Mouse (Mus musculus) NIH3T3 (cell line): ENCODE measurements at regions not wholly inside any gene's neighbourhood (a gene's known extent, or its start where the extent isn't known, plus 50 kb on each side); places are given as distances from the start of the nearest gene placed in this dataset.
A peak's percentile ranks its signal among the peaks of the same experiment; 100 is the strongest.

Source experiments
- DNase-seq: peaks from one replicate; pipeline ENCODE4 v3.0.0-alpha.2; 2012; ENCODE audit warnings: low read depth

DNA sequence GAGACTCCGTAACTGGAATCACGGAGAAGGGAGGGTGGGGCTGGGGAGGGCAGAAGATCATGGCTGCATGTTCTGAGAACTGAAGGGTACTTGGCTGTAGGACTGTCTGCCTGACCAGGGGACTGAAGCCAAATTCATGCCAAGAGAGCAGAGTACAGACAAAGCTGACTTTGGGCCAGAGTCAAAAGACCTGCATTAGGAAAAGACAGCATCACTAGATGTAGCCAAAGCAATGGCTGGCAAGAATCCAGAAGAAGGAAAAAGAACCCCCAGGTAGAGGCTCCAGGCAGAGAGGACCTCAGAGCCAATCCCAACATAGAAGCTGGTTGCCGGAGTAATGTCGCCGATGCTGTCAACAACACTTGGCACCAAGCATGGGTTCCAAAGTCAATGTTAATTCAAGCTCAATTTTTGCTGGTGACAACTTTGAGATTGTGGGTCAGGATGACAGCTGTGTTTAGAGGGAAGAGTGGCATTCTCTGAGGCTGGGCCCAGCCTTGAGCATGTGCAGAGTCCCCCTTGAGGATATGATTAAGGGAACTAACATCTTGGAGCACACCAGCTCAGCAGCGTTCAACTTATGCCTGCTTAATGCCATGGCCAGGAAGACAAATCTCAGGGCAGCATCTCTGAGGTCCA is 124.7 kb downstream of the Erv3 start:
- no peak for DNase-seq

DNA sequence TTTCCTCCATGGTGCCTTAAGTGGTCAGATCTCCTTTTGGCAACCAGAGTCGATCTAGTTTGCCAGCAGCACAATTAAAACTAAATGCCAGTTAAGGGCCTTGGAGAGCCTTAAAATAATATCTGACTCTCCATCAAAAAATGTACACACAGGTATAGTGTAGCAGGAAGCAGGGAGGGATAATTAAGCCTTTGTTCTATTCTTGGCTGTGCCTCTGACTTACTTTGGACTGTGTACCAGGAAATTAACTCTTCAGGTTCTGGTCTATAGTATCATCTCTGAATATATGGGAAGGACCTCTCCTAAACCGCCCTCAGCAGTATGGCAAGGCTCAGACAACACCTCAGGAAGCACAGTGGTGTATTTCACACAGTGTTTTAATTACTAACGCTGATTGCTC is 133.0 kb downstream of the Erv3 start:
- no peak for DNase-seq

DNA sequence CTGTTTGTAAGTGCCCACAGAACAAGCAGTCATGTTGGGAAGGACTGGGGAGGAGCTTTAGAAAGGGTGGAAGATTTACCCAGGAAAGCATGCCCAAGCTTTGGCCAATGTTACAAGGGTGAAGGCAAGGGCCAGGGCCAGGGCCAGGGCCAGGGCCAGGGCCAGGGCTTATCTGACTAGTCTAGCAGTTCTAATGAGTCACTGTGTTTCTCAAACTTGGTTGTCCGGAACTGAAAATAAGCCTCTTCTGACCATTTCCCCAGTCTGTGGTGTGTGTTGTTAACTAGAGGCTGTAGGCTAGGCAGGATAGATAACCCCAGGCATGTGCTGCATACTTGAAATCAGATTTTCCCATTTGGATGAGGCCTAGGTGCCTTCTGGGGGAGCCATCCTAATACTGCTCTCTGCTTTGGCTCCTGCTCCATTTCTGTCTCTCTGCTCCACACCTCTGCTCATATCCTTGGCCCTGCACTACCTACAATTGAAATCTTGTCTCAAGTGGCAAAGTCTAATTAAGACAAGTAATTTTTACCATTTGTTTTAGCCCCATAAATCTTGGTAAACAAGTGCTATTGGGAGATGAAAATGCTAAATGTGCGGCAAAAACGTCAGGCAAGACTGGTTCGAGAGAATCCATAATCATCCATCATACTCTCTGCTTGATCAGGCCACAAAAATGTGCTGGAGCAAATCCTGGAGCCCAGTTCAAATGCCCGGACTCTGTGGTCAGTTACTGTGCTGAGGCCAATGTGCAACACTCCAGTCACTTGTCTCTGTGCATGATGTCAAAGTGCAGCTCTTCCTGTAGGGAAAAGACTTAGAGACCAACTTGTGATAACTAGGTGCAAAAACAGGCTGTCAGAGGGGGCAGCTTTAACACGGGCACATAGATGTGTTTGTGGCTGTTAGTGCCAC is 137.7 kb downstream of the Erv3 start:
- DNase-seq: peak; percentile 88

DNA sequence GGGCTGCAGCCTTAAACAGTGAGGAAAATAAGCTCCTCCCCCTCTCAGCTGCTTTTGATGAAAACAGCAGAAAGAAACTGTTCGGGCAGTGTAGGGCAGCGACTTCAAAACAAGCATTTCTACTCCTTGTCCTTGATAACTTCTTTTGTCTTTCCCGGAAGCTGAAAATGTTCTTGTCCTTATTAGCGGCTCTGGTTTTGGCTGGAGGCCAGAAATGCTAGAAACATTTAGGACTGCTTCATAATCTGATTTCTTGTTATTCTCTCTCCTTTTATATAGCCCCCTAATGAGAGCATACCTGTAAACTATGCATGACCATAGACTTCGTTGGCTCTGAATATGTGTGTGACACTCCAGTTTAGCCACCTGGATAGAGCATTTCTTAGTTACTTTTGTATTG is 142.0 kb downstream of the Erv3 start:
- DNase-seq: no peak

DNA sequence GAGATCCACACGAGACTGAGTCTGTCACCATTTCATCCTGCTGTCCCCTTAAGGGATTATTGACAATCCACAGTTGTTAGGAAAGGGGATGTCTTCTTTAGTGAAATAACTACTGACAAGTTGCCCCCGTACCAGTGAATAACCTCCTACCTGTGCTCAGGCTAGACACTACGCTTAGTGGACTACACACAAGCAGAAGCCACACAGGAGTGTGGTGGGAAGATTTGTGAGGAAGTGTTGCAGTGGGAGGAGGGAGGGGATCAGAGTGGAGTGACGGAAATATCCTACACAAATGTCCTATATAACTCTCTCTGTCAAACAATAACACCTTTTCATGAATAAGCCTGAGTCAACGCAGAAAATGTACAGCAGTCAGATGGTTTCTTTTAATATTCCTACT is 142.7 kb downstream of the Erv3 start:
- DNase-seq: peak; percentile 39

DNA sequence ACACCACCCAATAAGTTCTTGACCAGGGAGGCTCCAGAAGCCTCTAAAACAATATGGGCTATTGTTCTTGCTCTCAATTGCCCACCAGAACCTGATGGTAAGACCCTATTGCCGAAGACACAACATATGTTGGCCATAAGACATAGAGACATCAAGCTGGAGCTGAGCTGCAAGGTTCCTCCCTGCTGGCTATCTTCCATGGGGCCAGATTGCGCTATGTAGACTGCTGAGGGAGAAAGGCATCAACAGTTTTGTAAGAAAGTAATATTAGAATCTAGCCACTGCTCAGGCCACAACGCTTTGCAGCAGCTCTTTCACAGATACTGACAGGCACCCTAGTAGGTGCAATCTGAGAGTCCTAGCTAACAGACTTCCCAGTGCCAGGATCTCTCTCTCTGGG is 144.2 kb downstream of the Erv3 start:
- DNase-seq: no peak

DNA sequence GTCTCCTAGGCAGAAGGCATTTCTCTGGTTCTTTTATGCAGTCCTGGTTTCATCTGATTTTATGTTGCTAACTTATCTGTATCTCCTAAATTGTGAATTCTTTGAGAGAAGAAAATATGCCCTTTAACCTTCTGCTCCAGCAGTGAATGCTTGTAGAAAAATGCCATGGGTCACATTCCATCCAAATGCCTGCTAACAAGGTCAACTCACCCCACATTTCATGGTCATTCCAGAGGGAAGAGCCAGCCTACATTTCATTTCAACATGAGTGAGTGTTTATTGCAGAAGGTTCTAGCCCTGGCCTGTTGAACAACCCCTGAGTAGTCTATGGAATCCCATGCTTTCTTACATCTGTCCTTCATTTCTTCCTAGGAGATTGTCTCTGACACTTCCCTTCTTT is 147.7 kb downstream of the Erv3 start:
- peak; percentile 85 for DNase-seq

DNA sequence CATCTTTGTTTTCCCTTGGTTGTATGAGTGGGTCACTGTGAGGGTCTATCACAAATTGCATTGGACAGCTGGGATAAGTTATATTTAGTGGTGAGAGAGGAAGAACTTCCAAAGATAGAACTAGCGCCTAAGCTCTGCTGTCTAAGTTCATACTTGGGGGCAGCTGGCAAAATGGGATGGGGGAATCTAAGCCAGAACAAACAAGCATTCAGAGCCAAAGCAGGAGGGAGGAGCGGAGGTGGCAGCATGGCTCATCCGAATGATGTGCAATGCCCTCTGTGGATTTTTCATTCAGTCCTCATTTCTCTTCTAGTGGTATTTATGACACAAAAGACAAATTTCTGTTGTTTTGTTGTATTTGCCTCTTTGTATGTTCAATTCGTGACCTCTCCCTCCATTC is 144.5 kb upstream of the Adra1d start:
- DNase-seq: peak; percentile 87

DNA sequence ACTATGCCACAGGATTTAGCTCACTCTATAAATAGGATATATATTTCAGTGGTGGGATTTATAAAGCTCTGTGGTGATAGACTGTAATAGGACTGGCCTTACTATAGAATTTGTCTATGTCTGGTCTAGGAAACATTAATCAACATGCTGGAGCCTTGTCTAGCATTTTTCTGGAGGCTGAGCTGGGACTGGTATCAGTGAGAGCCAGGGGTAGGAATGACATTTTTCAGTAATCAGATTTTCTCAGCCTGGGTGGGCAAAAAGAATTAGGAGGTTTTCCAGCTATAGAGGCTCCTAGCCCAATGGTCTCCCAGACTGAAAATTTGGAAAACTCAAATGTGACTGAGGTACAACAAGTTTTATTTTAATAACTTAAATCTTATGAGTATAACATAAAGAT is 142.3 kb upstream of the Adra1d start:
- no peak for DNase-seq

DNA sequence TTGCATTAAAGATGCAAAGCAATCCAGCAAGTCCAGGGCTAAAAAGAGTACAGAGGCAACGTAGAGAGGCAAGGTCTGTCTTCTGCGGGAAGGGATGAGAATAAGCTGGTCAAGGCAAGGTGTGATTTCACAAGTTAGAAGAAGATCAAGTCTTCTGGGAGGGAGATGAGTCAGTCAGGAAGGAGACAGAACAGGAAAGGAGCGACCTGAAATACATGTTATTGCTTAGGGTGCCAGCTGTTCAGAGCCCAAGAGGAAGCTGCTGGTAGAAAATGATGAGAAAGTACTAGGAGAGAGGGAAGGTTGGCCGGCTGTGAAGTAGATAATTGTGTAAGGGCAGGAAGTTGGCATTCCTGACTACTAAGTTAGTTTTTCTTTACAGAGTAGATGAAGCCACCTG is 140.1 kb upstream of the Adra1d start:
- DNase-seq: no peak

DNA sequence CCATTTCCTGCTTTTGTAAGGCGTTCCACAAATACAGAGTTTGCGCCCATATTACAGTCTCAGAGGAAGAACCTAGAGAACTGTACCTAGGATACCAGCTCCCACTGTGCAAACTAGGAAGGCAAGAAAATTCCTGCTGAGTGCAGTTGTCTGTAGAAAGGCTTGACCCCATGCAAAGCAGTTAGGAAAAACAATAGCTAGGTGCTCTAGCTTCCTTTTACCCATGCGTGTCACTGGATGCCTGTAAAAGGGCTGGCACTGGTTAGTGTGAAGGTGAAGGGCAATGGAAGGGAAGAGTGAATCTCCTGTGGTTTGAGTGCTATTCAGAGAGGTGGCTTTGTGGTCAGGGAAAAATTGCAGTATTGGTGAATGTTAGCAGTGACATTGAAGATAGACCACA is 137.7 kb upstream of the Adra1d start:
- DNase-seq: no peak

DNA sequence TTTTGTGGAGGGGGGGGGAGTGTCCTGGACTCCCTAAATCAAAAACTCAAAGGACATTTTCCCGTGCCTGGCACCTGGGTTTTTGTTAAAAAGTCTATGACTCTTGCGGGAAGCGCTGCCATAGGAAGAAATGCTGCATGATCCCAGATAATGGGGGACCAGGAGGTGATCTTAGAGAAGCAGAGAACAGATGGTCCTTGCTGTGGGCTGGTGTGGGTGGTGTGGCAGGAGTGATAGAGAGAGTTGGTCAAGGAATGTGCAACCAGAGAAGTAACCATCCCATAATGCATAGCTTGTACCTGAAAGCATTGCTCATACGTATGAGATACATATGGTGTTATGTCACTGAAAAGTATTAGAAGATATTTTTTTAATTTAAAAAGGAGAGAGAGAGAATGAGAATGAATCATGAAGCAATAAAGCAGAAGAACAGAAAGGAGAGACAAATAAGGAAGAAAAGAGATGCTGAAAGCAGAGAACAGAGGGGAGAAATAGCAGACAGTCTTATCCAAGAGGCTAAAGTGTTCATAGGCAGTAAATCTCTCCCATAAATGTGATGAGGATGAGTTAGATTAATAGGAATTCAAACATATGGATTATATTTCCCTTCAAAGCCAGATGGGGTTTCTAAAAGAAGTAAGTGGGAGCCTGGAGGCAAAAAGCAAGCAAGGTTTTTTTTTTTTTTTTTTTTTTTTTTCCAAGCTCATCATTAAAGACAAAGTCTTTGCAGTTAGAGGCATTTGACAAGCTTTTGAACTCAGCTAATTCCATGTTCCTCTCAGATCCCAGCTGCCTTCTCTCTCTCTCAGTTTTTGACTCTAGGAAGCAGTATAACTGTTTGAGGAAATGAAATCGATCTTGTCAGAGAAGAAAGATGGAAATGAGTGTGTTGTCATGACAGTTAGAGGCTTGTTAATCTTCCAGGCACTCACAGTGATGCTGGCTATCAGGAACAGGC is 136.2 kb upstream of the Adra1d start:
- peak; percentile 70 for DNase-seq

DNA sequence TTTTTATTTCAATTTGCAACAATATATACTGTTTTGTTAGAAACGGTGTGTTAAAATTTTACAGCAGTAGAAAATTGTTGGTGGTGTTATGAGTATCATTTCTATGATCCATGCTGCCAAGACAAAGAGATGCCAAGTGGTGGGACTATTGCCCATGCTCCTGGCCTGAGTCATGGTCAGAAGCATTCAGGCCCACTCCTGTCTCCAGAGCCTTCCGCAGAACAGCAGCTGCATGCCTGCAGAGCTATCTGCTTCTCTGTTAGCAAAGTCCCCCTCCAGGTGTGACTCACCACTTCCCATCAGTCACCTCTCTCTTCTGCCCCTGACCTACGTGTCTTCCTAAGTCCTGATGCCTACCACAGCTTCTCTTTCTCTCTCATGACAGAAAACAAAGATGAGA is 134.2 kb upstream of the Adra1d start:
- peak; percentile 83 for DNase-seq

DNA sequence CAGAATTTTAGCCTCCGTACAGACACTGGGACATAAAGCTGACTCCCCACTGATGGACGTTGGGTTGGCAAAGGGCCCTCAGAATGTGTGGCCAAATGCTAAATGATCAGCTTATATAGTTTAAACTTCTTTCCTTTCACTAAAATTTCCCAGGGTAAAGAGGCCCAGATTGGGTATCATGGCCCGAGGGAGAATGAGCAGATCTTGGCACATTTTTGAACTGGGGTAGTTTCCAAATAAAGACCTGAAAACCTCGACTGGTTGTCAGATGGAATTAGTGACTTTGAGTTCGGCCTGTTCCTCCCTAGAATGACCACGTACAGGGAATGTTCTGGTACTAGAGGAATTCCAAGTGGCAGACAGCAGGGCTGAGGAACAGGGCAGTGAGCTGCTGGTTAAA is 127.9 kb upstream of the Adra1d start:
- peak; percentile 80 for DNase-seq

DNA sequence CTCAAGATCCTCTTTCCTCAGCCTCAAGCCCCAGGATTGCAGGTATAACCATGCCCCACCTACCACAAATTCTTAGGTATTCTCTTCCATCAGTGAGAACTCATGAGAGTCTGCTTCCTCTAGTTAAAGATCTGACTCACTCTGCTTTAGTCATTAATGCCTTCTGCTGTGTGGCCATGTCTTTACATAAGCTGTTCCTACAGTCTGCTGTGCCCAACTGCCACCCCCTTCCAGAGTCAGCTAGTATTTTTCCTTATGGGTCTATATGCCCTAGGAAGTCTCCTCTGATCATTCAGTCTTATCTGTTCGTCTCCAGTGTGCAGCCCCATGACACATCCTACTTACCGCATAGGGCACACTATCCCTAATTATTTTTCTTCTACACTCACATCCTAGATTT is 126.2 kb upstream of the Adra1d start:
- no peak for DNase-seq

DNA sequence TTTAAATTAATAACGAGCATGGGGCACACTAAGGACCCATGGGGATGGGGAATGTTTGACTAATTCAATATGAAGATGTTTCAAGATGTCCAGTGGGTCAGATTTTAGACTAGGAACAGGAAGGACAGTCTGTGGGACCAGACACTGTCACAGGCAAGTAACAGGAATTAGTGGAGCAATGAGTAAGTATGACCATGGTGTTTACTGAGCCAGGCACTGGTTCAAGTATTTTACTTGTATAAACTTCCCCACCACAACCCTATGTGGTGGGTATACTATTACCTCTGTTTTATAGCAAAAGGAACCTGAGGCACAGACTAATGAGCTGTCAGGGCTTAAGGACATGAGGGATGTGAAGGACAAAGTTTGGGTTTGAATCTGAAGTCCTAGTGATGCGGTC is 125.4 kb upstream of the Adra1d start:
- DNase-seq: peak; percentile 44

DNA sequence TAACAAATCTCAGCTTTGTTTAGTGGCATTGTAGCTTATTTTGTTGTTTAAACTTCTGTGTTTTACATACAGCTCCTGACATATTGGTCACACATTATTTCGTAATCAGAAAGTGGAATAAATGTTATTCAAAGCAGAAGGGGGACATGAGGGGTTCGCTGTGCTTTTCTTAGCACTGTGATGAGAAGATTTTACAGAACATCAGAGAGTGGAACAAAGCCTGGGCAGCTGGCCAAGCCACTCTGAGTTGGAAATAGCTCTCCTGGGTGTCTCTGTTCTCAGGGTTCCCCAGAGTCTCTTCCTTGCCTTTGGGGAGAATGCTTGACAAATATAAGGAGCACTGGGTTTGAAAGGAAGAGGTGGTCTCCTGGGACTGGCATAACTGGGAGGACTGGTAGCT is 124.7 kb upstream of the Adra1d start:
- peak; percentile 45 for DNase-seq

DNA sequence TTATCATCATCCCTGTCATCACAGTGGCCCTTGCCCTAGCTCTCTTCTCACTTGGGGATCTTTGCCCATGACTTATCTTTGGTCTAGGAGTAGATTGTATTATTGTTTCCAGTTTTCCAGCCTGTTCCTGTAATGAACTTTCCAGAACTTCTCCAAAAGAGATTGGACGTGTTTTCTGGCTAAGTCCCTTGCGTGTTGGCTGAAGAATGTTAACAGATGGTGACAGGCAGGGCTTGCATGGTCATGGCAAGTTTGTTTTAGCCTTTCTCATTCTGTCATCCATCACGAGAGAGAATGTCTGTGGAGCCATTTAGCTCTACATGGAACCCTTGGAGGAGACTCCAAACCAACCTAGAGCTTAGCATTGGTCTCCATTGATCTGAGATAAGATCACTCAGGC is 123.2 kb upstream of the Adra1d start:
- no peak for DNase-seq

DNA sequence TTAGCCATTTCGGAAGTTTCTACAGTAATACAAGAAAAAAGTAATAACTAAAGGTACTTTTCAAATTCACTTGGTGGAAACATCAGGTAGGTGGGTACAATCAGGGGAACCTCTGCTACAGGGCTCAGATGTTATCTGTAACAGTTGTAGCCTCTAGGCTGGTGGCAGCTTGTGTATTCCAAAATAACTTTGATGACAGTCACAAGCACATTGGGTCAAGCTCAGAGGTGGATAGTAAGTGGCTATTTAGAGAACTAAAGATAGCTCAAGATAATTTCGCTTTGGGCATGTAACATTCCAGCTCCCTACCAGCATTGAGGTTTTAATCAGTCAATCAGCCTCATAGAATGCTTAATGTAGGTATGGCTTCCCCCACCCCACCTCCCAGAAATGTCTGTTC is 121.7 kb upstream of the Adra1d start:
- no peak for DNase-seq

DNA sequence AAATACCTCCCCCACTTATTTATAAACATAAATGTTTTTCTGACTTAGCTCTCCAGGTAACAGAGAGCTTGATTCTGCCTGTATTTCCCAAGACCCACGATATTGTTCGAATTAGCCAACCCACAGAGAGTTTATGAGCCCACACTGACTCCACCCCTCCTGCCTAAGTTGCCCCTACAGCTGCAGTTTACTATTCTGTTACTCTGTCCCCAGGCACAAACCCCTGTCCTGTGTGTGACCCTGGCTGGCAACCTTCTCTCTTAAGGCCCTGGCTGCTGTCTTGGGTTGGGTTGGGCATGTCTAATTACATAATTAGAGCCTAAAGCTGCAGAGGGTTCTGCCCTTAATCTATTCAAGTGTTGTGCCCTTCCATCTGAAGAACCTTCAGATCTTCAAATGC is 116.4 kb upstream of the Adra1d start:
- no peak for DNase-seq

DNA sequence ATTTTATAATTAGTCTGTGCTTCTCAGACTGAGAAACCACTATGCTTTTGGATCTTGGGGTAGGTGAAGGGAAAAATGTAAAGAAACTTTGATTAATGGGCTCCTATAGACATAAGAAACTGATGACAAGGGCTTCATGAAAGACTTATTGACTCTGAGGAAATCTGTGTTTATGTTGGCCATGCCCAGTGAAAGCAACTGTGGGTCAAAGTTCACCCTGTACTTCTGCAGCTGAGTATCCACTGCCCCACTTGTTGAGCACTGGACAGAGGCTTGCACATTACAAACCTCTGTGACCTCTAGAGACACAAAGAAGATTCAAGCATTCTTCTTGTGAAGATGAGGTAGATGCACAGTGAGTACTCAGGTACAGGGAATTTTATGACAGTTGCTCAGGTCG is 114.7 kb upstream of the Adra1d start:
- DNase-seq: peak; percentile 69

DNA sequence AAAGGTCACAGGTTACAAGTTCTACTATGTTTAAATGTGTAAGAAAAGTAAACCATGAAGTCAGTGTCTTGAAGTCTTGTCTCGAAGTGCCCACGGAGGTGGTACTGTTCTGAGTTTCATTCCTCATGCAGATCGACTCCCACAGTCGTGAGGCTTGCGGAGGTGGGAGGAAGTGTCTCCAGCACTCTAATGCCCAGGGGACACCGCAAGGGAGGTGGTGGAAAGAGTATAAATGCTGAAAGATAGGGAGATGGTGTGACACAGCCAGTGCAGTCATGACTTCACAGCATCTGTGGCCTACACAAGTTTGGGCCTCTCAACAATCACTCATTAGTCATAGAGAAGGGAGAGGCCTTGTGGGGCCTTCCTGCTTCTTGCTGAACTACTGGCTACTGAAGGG is 112.8 kb upstream of the Adra1d start:
- no peak for DNase-seq

DNA sequence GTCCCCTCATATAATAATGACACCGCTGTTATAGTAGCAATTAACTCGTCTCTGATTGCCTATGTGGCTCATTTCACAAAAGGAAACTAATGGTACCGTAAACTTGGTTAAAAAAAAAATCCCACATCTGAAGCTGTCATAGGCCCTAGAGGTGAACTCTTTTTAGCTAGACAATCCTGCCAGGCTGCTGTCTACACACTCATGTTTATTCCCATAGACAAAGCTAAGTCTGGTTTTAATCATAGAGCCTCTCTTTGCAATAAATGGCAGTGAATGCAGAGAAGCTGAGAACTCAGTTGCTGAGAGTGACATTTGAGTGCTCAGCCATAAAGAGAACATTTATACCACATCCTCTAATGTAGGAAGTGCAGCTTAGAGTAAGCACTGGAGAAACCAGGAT is 111.3 kb upstream of the Adra1d start:
- DNase-seq: peak; percentile 70
